Mouse (Mus musculus): ENCODE results near the gene Inhbe. TPM values are rescaled to one million over a fixed set of nuclear protein-coding genes. Genes with fewer than 3 reads are reported as not detected.

Inhbe gene
- polyA plus RNA-seq (2016; fragmentation: Nextera tagmentation; extraction: Ambion mirVana), result 0.10 and 0.16 TPM in 2 replicates

- Histone ChIP-seq H3K9ac (no peak within 1 kb of the TSS), H3K4me2 (no peak within 1 kb of the TSS), H3K27ac (no peak within 1 kb of the TSS), H3K9me3 (replicated peaks) (no peaks in the 10 kb centered on the region), H3K36me3 (no peaks in the 10 kb centered on the region), H3K4me3 (no peak within 1 kb of the TSS), H3K4me1 (peaks cover 13% of the 10 kb centered on the region), H3K27me3 (replicated peaks) (peaks cover 27% of the 10 kb centered on the region)
- ATAC-seq, result no peak
- 55% methylated on average over 18 of the region's 18 CpGs for WGBS (ENCODE audit: insufficient replicate concordance)
These were observed at the start of gene Inhbe for GRCm38 (mm10) chr10:127353909-127354895. Gene Inhbe, minus strand, starts transcription at chr10:127354411.

- no peak overlapping the region for H3K4me3 ChIP-seq
- H3K36me3 ChIP-seq, result peaks cover 42% of the 10 kb centered on the region
- no peaks in the 10 kb centered on the region for H3K27me3 ChIP-seq (replicated peaks)
- ATAC-seq, result no peak
- no peak overlapping the region for H3K9ac ChIP-seq
- H3K27ac ChIP-seq, result no peak overlapping the region
- H3K9me3 ChIP-seq (replicated peaks), result no peaks in the 10 kb centered on the region
- H3K4me1 ChIP-seq, result 0 out of 2 replicates have a peak, but pooled peaks cover 8% of the 10 kb centered on the region
- H3K4me2 ChIP-seq, result no peak overlapping the region
- 79% methylated on average over 6 of the region's 6 CpGs for WGBS (ENCODE audit: insufficient replicate concordance)
These were observed 37.6 kb upstream of the Inhbe start for GRCm38 (mm10) chr10:127391774-127392173.

- Histone ChIP-seq H3K36me3 (no peaks in the 10 kb centered on the region), H3K9me3 (replicated peaks) (no peaks in the 10 kb centered on the region), H3K4me1 (peaks cover 36% of the 10 kb centered on the region), H3K27ac (no peak overlapping the region; the same call in 1 of the 2 replicates), H3K4me3 (peak overlapping the region; percentile 74), H3K4me2 (peak overlapping the region; percentile 72), H3K9ac (peak overlapping the region; percentile 88), H3K27me3 (replicated peaks) (no peaks in the 10 kb centered on the region)
- no peak for ATAC-seq
- WGBS (ENCODE audit: insufficient replicate concordance), result 52% methylated on average over 2 of the region's 2 CpGs
These were observed 27.5 kb upstream of the Inhbe start for GRCm38 (mm10) chr10:127381743-127382134.

GRCm38 (mm10) chr10:127380767-127381742, 26.8 kb upstream of the Inhbe start:
- Histone ChIP-seq H3K36me3 (no peaks in the 10 kb centered on the region), H3K9ac (peak overlapping the region; percentile 88), H3K4me3 (peak overlapping the region; percentile 74), H3K9me3 (replicated peaks) (no peaks in the 10 kb centered on the region), H3K27me3 (replicated peaks) (no peaks in the 10 kb centered on the region), H3K4me1 (peaks cover 33% of the 10 kb centered on the region), H3K27ac (peak overlapping the region; percentile 87), H3K4me2 (peak overlapping the region; percentile 89)
- ATAC-seq, result peak; percentile 82
- WGBS (ENCODE audit: insufficient replicate concordance), result 3% methylated on average over 56 of the region's 79 CpGs

- peak within 1 kb of the TSS; percentile 89 for H3K4me2 ChIP-seq
- peak; percentile 97 for ATAC-seq
- WGBS (ENCODE audit: insufficient replicate concordance), result under 1% methylated on average over 23 of the region's 53 CpGs
These were observed 26.1 kb upstream of the Inhbe start, which contains the start of gene R3hdm2 for GRCm38 (mm10) chr10:127380251-127380691. Gene R3hdm2, plus strand, starts transcription at chr10:127380327.

GRCm38 (mm10) chr10:127379654-127380053, 25.4 kb upstream of the Inhbe start:
- Histone ChIP-seq H3K36me3 (no peaks in the 10 kb centered on the region), H3K9me3 (replicated peaks) (no peaks in the 10 kb centered on the region), H3K4me3 (peak overlapping the region; percentile 74), H3K27me3 (replicated peaks) (no peaks in the 10 kb centered on the region), H3K4me2 (peak overlapping the region; percentile 89), H3K9ac (peak overlapping the region; percentile 88), H3K4me1 (peaks cover 28% of the 10 kb centered on the region), H3K27ac (peak overlapping the region; percentile 87)
- 75% methylated on average over 8 of the region's 8 CpGs for WGBS (ENCODE audit: insufficient replicate concordance)
- ATAC-seq, result no peak

More at GRCm38 (mm10) chr10:127380251-127380691, 26.1 kb upstream of the Inhbe start, which contains the start of gene R3hdm2:
- H3K36me3 ChIP-seq, result no peaks in the 10 kb centered on the region
- peak within 1 kb of the TSS; percentile 87 for H3K27ac ChIP-seq
- H3K9ac ChIP-seq, result peak within 1 kb of the TSS; percentile 88
- H3K4me1 ChIP-seq, result peaks cover 29% of the 10 kb centered on the region
- peak within 1 kb of the TSS; percentile 74 for H3K4me3 ChIP-seq
- H3K9me3 ChIP-seq (replicated peaks), result no peaks in the 10 kb centered on the region
- H3K27me3 ChIP-seq (replicated peaks), result no peaks in the 10 kb centered on the region

GRCm38 (mm10) chr10:127377700-127378099, 23.5 kb upstream of the Inhbe start:
- H3K27ac ChIP-seq, result peak overlapping the region; percentile 68
- H3K9me3 ChIP-seq (replicated peaks), result no peaks in the 10 kb centered on the region
- no peak for ATAC-seq
- no peaks in the 10 kb centered on the region for H3K27me3 ChIP-seq (replicated peaks)
- H3K36me3 ChIP-seq, result no peaks in the 10 kb centered on the region
- WGBS (ENCODE audit: insufficient replicate concordance), result 32% methylated on average over 3 of the region's 3 CpGs
- no peak overlapping the region for H3K4me3 ChIP-seq
- 0 out of 2 replicates have a peak overlapping the region, but pooled peaks have one; percentile 10 for H3K4me2 ChIP-seq
- H3K4me1 ChIP-seq, result peaks cover 19% of the 10 kb centered on the region
- H3K9ac ChIP-seq, result no peak overlapping the region

GRCm38 (mm10) chr10:127371023-127371422, 16.8 kb upstream of the Inhbe start:
- no peaks in the 10 kb centered on the region for H3K36me3 ChIP-seq
- ATAC-seq, result no peak
- 50% methylated on average over 2 of the region's 2 CpGs for WGBS (ENCODE audit: insufficient replicate concordance)
- no peak overlapping the region for H3K27ac ChIP-seq
- H3K9me3 ChIP-seq (replicated peaks), result no peaks in the 10 kb centered on the region
- H3K27me3 ChIP-seq (replicated peaks), result 0 out of 2 replicates have a peak, but pooled peaks cover 9% of the 10 kb centered on the region
- H3K9ac ChIP-seq, result no peak overlapping the region
- 0 out of 2 replicates have a peak, but pooled peaks cover 3% of the 10 kb centered on the region for H3K4me1 ChIP-seq
- H3K4me3 ChIP-seq, result no peak overlapping the region
- H3K4me2 ChIP-seq, result no peak overlapping the region

- H3K4me1 ChIP-seq, result 0 out of 2 replicates have a peak, but pooled peaks cover 3% of the 10 kb centered on the region
- no peaks in the 10 kb centered on the region for H3K36me3 ChIP-seq
- H3K9me3 ChIP-seq (replicated peaks), result no peaks in the 10 kb centered on the region
- peak within 1 kb of the TSS; percentile 38; the same call in 1 of the 2 replicates for H3K27ac ChIP-seq
- no peak for ATAC-seq
- 0 out of 2 replicates have a peak within 1 kb of the TSS, but pooled peaks have one; percentile 3 for H3K9ac ChIP-seq
- 62% methylated on average over 22 of the region's 22 CpGs for WGBS (ENCODE audit: insufficient replicate concordance)
- H3K27me3 ChIP-seq (replicated peaks), result 0 out of 2 replicates have a peak, but pooled peaks cover 9% of the 10 kb centered on the region
- no peak within 1 kb of the TSS; the same call in 1 of the 2 replicates for H3K4me2 ChIP-seq
- H3K4me3 ChIP-seq, result no peak within 1 kb of the TSS
These were observed 15.9 kb upstream of the Inhbe start, which contains the start of gene Inhbc for GRCm38 (mm10) chr10:127369834-127370820. Gene Inhbc, minus strand, starts transcription at chr10:127370431.

GRCm38 (mm10) chr10:127368273-127368672, 14.1 kb upstream of the Inhbe start:
- 80% methylated on average over 2 of the region's 2 CpGs for WGBS (ENCODE audit: insufficient replicate concordance)
- ATAC-seq, result peak; percentile 44; the same call in 1 of the 2 replicates
- Histone ChIP-seq H3K4me2 (no peak overlapping the region), H3K4me1 (0 out of 2 replicates have a peak, but pooled peaks cover 3% of the 10 kb centered on the region), H3K9me3 (replicated peaks) (no peaks in the 10 kb centered on the region), H3K27ac (peak overlapping the region; percentile 77), H3K36me3 (no peaks in the 10 kb centered on the region), H3K9ac (no peak overlapping the region), H3K4me3 (no peak overlapping the region), H3K27me3 (replicated peaks) (0 out of 2 replicates have a peak, but pooled peaks cover 9% of the 10 kb centered on the region)

Measured in liver, embryonic 12.5 days (tissue).